Mouse (Mus musculus) heart, adult 2 months (tissue): ENCODE measurements at regions not wholly inside any gene's neighbourhood (a gene's known extent, or its start where the extent isn't known, plus 50 kb on each side); places are given as distances from the start of the nearest gene placed in this dataset.

Experiments used
- CTCF ChIP-seq: fragments of 200-600 bp; IDR thresholded peaks from 2 replicates; pipeline ENCODE4 v1.8.1; 2022; ENCODE audit warnings: antibody characterized with exemption, mild to moderate bottlenecking, moderate library complexity
- EP300 ChIP-seq: fragments of 200-500 bp; IDR thresholded peaks from 2 replicates; pipeline ENCODE4 v1.6.1; 2011; ENCODE audit warnings: low read depth, low read length, control low read depth; ENCODE audit not compliant: insufficient read depth
- POLR2A ChIP-seq: fragments of 200-500 bp; IDR thresholded peaks from 2 replicates; pipeline ENCODE4 v1.6.1; 2011; ENCODE audit warnings: mild to moderate bottlenecking, low read depth, low read length, control low read depth; ENCODE audit not compliant: insufficient read depth

DNA sequence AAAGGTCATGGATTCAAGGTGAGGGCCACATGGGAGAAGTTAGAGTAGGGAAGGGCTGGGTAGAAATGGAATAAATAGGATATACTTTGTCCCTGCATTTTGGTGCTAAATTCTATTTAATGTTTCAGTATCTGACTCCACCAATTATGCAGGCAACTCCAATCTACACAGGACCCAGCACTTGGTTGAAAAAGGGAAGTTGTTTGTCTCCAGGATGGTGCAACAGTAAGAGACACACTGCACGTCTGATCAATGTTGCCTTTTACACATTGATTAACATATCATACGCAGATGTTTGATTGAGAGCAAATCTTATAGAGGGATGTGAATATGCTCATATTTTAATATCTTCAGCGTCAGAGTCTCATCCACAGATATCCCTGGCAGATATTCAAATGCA lies 175.1 kb downstream of the Gxylt1 start:
- no peak for TF ChIP-seq CTCF
- no peak for TF ChIP-seq POLR2A
- TF ChIP-seq EP300 = no peak
